Mouse (Mus musculus): ENCODE measurements around the gene Chrna1.

DNA sequence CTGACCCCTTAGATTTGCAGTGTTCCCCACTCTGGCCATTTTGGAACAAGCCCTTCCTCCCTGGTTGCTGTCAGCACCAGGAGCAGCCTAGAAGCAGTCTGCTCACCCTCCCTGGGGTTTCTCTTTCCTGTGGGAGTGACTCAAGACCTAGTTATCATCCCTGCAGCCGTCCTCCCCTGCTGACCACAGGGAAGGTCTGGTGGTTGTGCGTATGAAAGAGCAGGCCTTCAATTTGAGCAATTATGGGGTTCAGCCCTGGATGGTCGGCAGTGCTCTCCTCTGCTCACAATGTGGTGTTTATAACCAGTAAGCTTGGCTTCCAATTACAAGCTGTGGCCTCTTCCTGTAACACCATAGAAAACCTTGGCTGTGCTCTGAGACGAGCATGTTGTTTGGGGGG, 27.5 kb upstream of the Chrna1 start:
- no peak for TF ChIP-seq CTCF (IDR thresholded peaks at IDR 0.05; ENCODE audit: control insufficient read depth, insufficient read depth, insufficient read length)
- peak; percentile 34 for TF ChIP-seq MAX (IDR thresholded peaks at IDR 0.05)

All from C2C12 (cell line).